Mouse (Mus musculus): ENCODE measurements around the gene Prn. TPM values are rescaled to one million over a fixed set of nuclear protein-coding genes. Genes with fewer than 3 reads are reported as not detected.

The Prn gene
- total and polyA plus RNA-seq, 2 experiments from 2014 or later = not detected

GRCm38 (mm10) chr2:131886503-131887160, 23.1 kb upstream of the Prn start:
- TF ChIP-seq CTCF (IDR thresholded peaks at IDR 0.05; ENCODE audit: low read depth) = no peak
- TF ChIP-seq EP300 (IDR thresholded peaks at IDR 0.05; ENCODE audit: low read depth) = no peak
- DNase-seq (ENCODE audit: low spot score) (no peak), ATAC-seq (ENCODE audit: insufficient read depth, low read depth) (no peak)
- no peak overlapping the region for H3K4me3 ChIP-seq (ENCODE audit: low read depth, low read length)
- 73% methylated on average over 6 of the region's 6 CpGs for whole genome bisulfite sequencing
- H3K9me3 ChIP-seq (replicated peaks; ENCODE audit: control insufficient read depth, low read length) = no peaks in the 10 kb centered on the region
- H3K4me1 ChIP-seq (ENCODE audit: control insufficient read depth, insufficient read depth) = peaks cover 6% of the 10 kb centered on the region
- H3K4me2 ChIP-seq (ENCODE audit: low read depth, low read length) = no peak overlapping the region
- no peak overlapping the region for H3K9ac ChIP-seq (replicated peaks; ENCODE audit: low read depth, low read length)
- H3K27me3 ChIP-seq (ENCODE audit: control insufficient read depth, insufficient read depth, low read length) = no peaks in the 10 kb centered on the region
- H3K27ac ChIP-seq (ENCODE audit: low read depth) = no peak overlapping the region
- no peaks in the 10 kb centered on the region for H3K36me3 ChIP-seq (replicated peaks; ENCODE audit: control insufficient read depth, insufficient read depth, low read length)

DNA sequence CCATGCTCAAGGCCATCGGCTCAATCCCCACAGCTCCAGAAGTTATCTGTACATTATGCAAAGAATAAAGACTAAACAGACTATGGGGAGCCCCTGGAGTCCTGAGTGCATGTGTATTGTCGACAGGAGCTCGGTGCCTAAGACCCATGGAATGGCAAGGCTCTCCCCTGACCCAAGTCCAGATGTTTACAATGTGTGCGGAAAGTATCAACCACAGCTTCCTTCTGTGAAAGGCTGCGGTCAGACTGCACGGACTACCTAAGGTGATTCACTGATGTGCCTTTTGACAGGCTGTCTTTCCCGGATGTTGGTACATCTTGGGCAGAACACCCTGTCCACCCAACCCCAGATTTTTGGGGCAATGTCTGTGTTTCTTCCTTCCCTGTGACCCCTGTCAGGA, 21.5 kb upstream of the Prn start:
- no peak overlapping the region for H3K9ac ChIP-seq (replicated peaks; ENCODE audit: low read depth, low read length)
- ATAC-seq (ENCODE audit: insufficient read depth, low read depth) (no peak), DNase-seq (ENCODE audit: low spot score) (no peak)
- H3K9me3 ChIP-seq (replicated peaks; ENCODE audit: control insufficient read depth, low read length) = no peaks in the 10 kb centered on the region
- 75% methylated on average over 7 of the region's 7 CpGs for WGBS
- no peak overlapping the region for H3K27ac ChIP-seq (ENCODE audit: low read depth)
- no peaks in the 10 kb centered on the region for H3K27me3 ChIP-seq (ENCODE audit: control insufficient read depth, insufficient read depth, low read length)
- no peak overlapping the region for H3K4me3 ChIP-seq (ENCODE audit: low read depth, low read length)
- no peak for TF ChIP-seq CTCF (IDR thresholded peaks at IDR 0.05; ENCODE audit: low read depth)
- TF ChIP-seq EP300 (IDR thresholded peaks at IDR 0.05; ENCODE audit: low read depth) = no peak
- no peaks in the 10 kb centered on the region for H3K36me3 ChIP-seq (replicated peaks; ENCODE audit: control insufficient read depth, insufficient read depth, low read length)
- peaks cover 12% of the 10 kb centered on the region for H3K4me1 ChIP-seq (ENCODE audit: control insufficient read depth, insufficient read depth)
- no peak overlapping the region for H3K4me2 ChIP-seq (ENCODE audit: low read depth, low read length)

DNA sequence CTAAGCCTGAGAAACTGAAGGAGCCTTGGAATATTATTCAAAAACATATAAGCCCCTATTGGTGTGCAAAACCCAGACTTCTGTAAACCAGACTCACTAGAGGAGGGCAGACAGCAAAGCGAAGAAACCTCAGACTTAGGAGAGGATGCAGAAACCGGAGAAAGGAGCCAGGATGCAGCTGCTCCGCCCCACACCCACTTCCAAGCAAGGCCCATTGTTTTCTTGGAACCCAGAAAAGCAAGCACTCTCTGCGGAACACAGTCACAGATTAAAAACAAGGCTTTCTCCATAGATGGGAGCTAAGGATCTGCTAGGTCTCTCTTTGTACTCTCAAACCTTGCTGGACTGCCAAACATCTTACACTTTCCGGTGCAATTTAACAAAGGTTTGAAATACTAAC, 17.2 kb upstream of the Prn start:
- DNase-seq (ENCODE audit: low spot score) = peak; percentile 52
- Histone ChIP-seq H3K27me3 (ENCODE audit: control insufficient read depth, insufficient read depth, low read length) (no peaks in the 10 kb centered on the region), H3K9ac (replicated peaks; ENCODE audit: low read depth, low read length) (no peak overlapping the region), H3K36me3 (replicated peaks; ENCODE audit: control insufficient read depth, insufficient read depth, low read length) (no peaks in the 10 kb centered on the region), H3K9me3 (replicated peaks; ENCODE audit: control insufficient read depth, low read length) (no peaks in the 10 kb centered on the region), H3K4me1 (ENCODE audit: control insufficient read depth, insufficient read depth) (peaks cover 12% of the 10 kb centered on the region), H3K27ac (ENCODE audit: low read depth) (peak overlapping the region; percentile 74), H3K4me3 (ENCODE audit: low read depth, low read length) (no peak overlapping the region), H3K4me2 (ENCODE audit: low read depth, low read length) (no peak overlapping the region)
- ATAC-seq (ENCODE audit: insufficient read depth, low read depth) = peak; percentile 49; the same call in 1 of the 2 replicates
- TF ChIP-seq CTCF (IDR thresholded peaks at IDR 0.05; ENCODE audit: low read depth) (no peak), EP300 (IDR thresholded peaks at IDR 0.05; ENCODE audit: low read depth) (no peak)
- 61% methylated on average over 5 of the region's 5 CpGs for WGBS

DNA sequence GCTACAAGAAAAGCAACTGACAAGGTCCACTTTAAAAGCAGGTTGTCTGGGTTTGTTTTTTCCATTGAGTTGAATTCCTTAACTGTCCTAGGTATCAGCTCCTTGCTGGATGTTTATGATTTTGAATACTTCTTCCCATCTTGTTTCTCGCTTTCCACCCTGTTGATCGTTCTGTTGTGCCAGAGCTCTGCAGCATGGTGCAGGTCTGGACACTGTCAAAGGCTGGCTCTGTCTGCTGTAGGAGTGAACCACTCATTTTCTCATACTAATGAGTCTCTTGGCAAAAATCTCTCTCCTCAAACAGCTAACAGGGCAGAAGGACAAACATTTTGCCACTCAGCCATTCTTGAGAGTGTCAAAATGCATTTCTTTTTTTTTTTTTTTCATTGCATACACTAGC, 14.7 kb upstream of the Prn start:
- 38% methylated on average over 2 of the region's 2 CpGs for WGBS
- ATAC-seq (ENCODE audit: insufficient read depth, low read depth) (no peak), DNase-seq (ENCODE audit: low spot score) (no peak)
- no peaks in the 10 kb centered on the region for H3K9me3 ChIP-seq (replicated peaks; ENCODE audit: control insufficient read depth, low read length)
- TF ChIP-seq EP300 (IDR thresholded peaks at IDR 0.05; ENCODE audit: low read depth) = no peak
- no peak for TF ChIP-seq CTCF (IDR thresholded peaks at IDR 0.05; ENCODE audit: low read depth)
- H3K4me1 ChIP-seq (ENCODE audit: control insufficient read depth, insufficient read depth) = peaks cover 6% of the 10 kb centered on the region
- no peaks in the 10 kb centered on the region for H3K27me3 ChIP-seq (ENCODE audit: control insufficient read depth, insufficient read depth, low read length)
- H3K4me3 ChIP-seq (ENCODE audit: low read depth, low read length) = no peak overlapping the region
- H3K9ac ChIP-seq (replicated peaks; ENCODE audit: low read depth, low read length) = no peak overlapping the region
- H3K36me3 ChIP-seq (replicated peaks; ENCODE audit: control insufficient read depth, insufficient read depth, low read length) = no peaks in the 10 kb centered on the region
- no peak overlapping the region for H3K4me2 ChIP-seq (ENCODE audit: low read depth, low read length)
- H3K27ac ChIP-seq (ENCODE audit: low read depth) = no peak overlapping the region

- Histone ChIP-seq H3K9ac (replicated peaks; ENCODE audit: low read depth, low read length) (no peak overlapping the region), H3K4me3 (ENCODE audit: low read depth, low read length) (no peak overlapping the region), H3K27me3 (ENCODE audit: control insufficient read depth, insufficient read depth, low read length) (no peaks in the 10 kb centered on the region), H3K9me3 (replicated peaks; ENCODE audit: control insufficient read depth, low read length) (no peaks in the 10 kb centered on the region), H3K27ac (ENCODE audit: low read depth) (no peak overlapping the region), H3K4me2 (ENCODE audit: low read depth, low read length) (no peak overlapping the region), H3K36me3 (replicated peaks; ENCODE audit: control insufficient read depth, insufficient read depth, low read length) (no peaks in the 10 kb centered on the region), H3K4me1 (ENCODE audit: control insufficient read depth, insufficient read depth) (peaks cover 6% of the 10 kb centered on the region)
- TF ChIP-seq CTCF (IDR thresholded peaks at IDR 0.05; ENCODE audit: low read depth) (no peak), EP300 (IDR thresholded peaks at IDR 0.05; ENCODE audit: low read depth) (no peak)
- 88% methylated on average over 4 of the region's 4 CpGs for WGBS
- DNase-seq (ENCODE audit: low spot score) (no peak), ATAC-seq (ENCODE audit: insufficient read depth, low read depth) (no peak)
Observed at GRCm38 (mm10) chr2:131896011-131896410, 13.7 kb upstream of the Prn start.
